ENCODE assay signal across 8 mouse cellular contexts in the genomic region with DNA sequence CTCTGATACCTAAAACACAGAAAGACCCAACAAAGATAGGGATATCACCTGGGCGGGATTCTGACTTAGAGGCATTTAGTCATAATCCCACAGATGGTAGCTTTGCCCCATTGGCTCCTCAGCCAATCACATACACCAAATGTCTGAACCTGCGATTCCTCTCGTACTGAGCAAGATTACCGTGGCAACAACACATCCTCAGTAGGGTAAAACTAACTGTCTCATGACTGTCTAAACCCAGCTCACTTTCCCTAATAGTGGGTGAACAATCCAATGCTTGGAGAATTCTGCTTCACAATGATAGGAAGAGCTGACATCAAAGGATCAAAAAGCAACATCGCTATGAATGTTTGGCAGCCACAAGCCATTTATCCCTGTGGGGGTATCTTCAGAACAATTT.
DNase-seq lines count a peak whose midpoint lies in the region; ATAC-seq lines count a peak whose summit lies in the region.

No protein-coding gene starts in this region.

- peak; percentile 5 for DNase-seq in right cerebral cortex, adult 18-20 months
- no peak for DNase-seq in right cerebral cortex, postnatal 36 days (ENCODE audit: low spot score in 2 of 2)
- DNase-seq in ZHBTc4 (ENCODE audit: low read depth, low spot score) = peak; percentile 98
- peak; percentile 79 for DNase-seq in fibroblast of lung, adult 2 months (ENCODE audit: low read depth)
- DNase-seq in induced T-regulatory cell, adult 2 months (ENCODE audit: low read depth) = peak; percentile 93
- peak; percentile 81 for DNase-seq in telencephalon, adult 2 months (ENCODE audit: low read depth, low spot score)
- no peak for DNase-seq in layer of hippocampus, adult 9-11 months

- ATAC-seq in megakaryocyte, adult 5-6 weeks (ENCODE audit: poor library complexity, severe bottlenecking) = peak; percentile 54; the same call in 1 of the 2 replicates

Comparison
In these comparisons a context has a peak if more than half of its experiments do, and no peak if none do; other contexts are left out.
1. DNase-seq: peak in right cerebral cortex, adult 18-20 months (single experiment), ZHBTc4 (single experiment), fibroblast of lung, adult 2 months (single experiment), induced T-regulatory cell, adult 2 months (single experiment) and telencephalon, adult 2 months (single experiment); none in right cerebral cortex, postnatal 36 days (0 of 2) and layer of hippocampus, adult 9-11 months (single experiment).